Mouse (Mus musculus) ovary, postnatal 36 days (tissue): ENCODE measurements at regions not wholly inside any gene's neighbourhood (a gene's known extent, or its start where the extent isn't known, plus 50 kb on each side); places are given as distances from the start of the nearest gene placed in this dataset.

ENCODE experiments used
- DNase-seq: peaks from one replicate; pipeline ENCODE4 v3.0.0; 2022; ENCODE audit warnings: low spot score, mixed read lengths

- no peak for DNase-seq
Measured at GRCm38 (mm10) chr12:107539683-107540082, 51.3 kb downstream of the 3110018I06Rik start.

- no peak for DNase-seq
Measured at GRCm38 (mm10) chr12:107541196-107541595, 52.8 kb downstream of the 3110018I06Rik start.

GRCm38 (mm10) chr12:107547194-107547885 lies 58.9 kb downstream of the 3110018I06Rik start:
- no peak for DNase-seq

GRCm38 (mm10) chr12:107547886-107548448 lies 59.5 kb downstream of the 3110018I06Rik start:
- no peak for DNase-seq

- no peak for DNase-seq
Measured at GRCm38 (mm10) chr12:107549452-107550296, 61.2 kb downstream of the 3110018I06Rik start.

- DNase-seq, result no peak
Measured at GRCm38 (mm10) chr12:107559191-107559590, 70.8 kb downstream of the 3110018I06Rik start.

- no peak for DNase-seq
Measured at GRCm38 (mm10) chr12:107560100-107560499, 71.7 kb downstream of the 3110018I06Rik start.

GRCm38 (mm10) chr12:107572586-107572985 lies 84.2 kb downstream of the 3110018I06Rik start:
- no peak for DNase-seq

GRCm38 (mm10) chr12:107579508-107579907 lies 91.1 kb downstream of the 3110018I06Rik start:
- no peak for DNase-seq

GRCm38 (mm10) chr12:107583151-107583720 lies 94.8 kb downstream of the 3110018I06Rik start:
- no peak for DNase-seq

GRCm38 (mm10) chr12:107585696-107586225 lies 97.3 kb downstream of the 3110018I06Rik start:
- no peak for DNase-seq

- DNase-seq, result no peak
Measured at GRCm38 (mm10) chr12:107596236-107596635, 107.8 kb downstream of the 3110018I06Rik start.

- DNase-seq, result no peak
Measured at GRCm38 (mm10) chr12:107600576-107600975, 112.1 kb downstream of the 3110018I06Rik start.

GRCm38 (mm10) chr12:107608966-107609365 lies 120.5 kb downstream of the 3110018I06Rik start:
- DNase-seq, result no peak

GRCm38 (mm10) chr12:107609986-107610385 lies 121.6 kb downstream of the 3110018I06Rik start:
- DNase-seq, result no peak

- DNase-seq, result no peak
Measured at GRCm38 (mm10) chr12:107617212-107617994, 129.0 kb downstream of the 3110018I06Rik start.

- no peak for DNase-seq
Measured at GRCm38 (mm10) chr12:107624446-107624845, 136.0 kb downstream of the 3110018I06Rik start.

GRCm38 (mm10) chr12:107648008-107648407 lies 159.6 kb downstream of the 3110018I06Rik start:
- DNase-seq, result no peak

- no peak for DNase-seq
Measured at GRCm38 (mm10) chr12:107652126-107652728, 163.8 kb downstream of the 3110018I06Rik start.

GRCm38 (mm10) chr12:107653131-107653530 lies 164.7 kb downstream of the 3110018I06Rik start:
- DNase-seq, result no peak

- no peak for DNase-seq
Measured at GRCm38 (mm10) chr12:107656846-107657245, 168.4 kb downstream of the 3110018I06Rik start.
